Mouse (Mus musculus) myocyte (in vitro differentiated cells): Measurements from ENCODE around the gene Gm5431. TPM values are rescaled to one million over a fixed set of nuclear protein-coding genes. Genes with fewer than 3 reads are reported as not detected.

Experiments used
- H3K27me3 ChIP-seq: one replicate; pipeline ENCODE4 v1.6.1; 2011; ENCODE audit not compliant: control insufficient read depth, insufficient read depth, insufficient read length
- H3K36me3 ChIP-seq: one replicate; pipeline ENCODE4 v1.6.1; 2011; ENCODE audit not compliant: control insufficient read depth, insufficient read depth
- H3K4me2 ChIP-seq: one replicate; pipeline ENCODE4 v1.6.1; 2011; ENCODE audit warnings: low read depth, control low read depth
- H3K4me3 ChIP-seq: one replicate; pipeline ENCODE4 v1.5.1; 2011; ENCODE audit warnings: mild to moderate bottlenecking, control low read depth, moderate library complexity
- H3K79me2 ChIP-seq: one replicate; pipeline ENCODE4 v1.6.1; 2011; ENCODE audit not compliant: control insufficient read depth, insufficient read depth
- H3ac ChIP-seq: one replicate; pipeline ENCODE4 v1.6.1; 2011; ENCODE audit not compliant: control insufficient read depth, insufficient read length
- CEBPB ChIP-seq: IDR thresholded peaks from 2 replicates; pipeline ENCODE4 v1.6.1; 2011; ENCODE audit warnings: mild to moderate bottlenecking, moderate library complexity; ENCODE audit not compliant: poor library complexity, insufficient read depth, severe bottlenecking
- E2F4 ChIP-seq: IDR thresholded peaks from one replicate; pipeline ENCODE4 v1.6.1; 2011; ENCODE audit warnings: mild to moderate bottlenecking, control low read depth, moderate library complexity; ENCODE audit not compliant: insufficient read depth
- MAX ChIP-seq: IDR thresholded peaks from one replicate; pipeline ENCODE4 v1.6.1; 2011; ENCODE audit warnings: low read depth, mild to moderate bottlenecking, control low read depth
- MYOD1 ChIP-seq, 3 experiments: IDR thresholded peaks; one replicate each; pipeline ENCODE4 v1.6.1; 2011; ENCODE audit warnings: control low read depth in 2 of 3, low read depth in 2 of 3, mild to moderate bottlenecking in 2 of 3, moderate library complexity in 1 of 3; ENCODE audit not compliant: insufficient read length in 2 of 3, control insufficient read depth in 1 of 3
- MYOG ChIP-seq, 3 experiments: IDR thresholded peaks; one replicate each; pipeline ENCODE4 v1.6.1; 2011; ENCODE audit warnings: control low read depth in 2 of 3, low read depth in 2 of 3, mild to moderate bottlenecking in 2 of 3; ENCODE audit not compliant: insufficient read length in 2 of 3, control insufficient read depth in 1 of 3, insufficient read depth in 1 of 3
- POLR2A ChIP-seq: IDR thresholded peaks from one replicate; pipeline ENCODE4 v1.6.1; 2011; ENCODE audit warnings: low read depth, mild to moderate bottlenecking, control low read depth, moderate library complexity; ENCODE audit not compliant: insufficient read length
- POLR2AphosphoS2 ChIP-seq: IDR thresholded peaks from one replicate; pipeline ENCODE4 v1.6.1; 2011; ENCODE audit warnings: low read depth, control low read depth; ENCODE audit not compliant: insufficient read length
- REST ChIP-seq: IDR thresholded peaks from one replicate; pipeline ENCODE4 v1.6.1; 2011; ENCODE audit warnings: mild to moderate bottlenecking, control low read depth, moderate library complexity; ENCODE audit not compliant: insufficient read depth, insufficient read length
- SRF ChIP-seq: IDR thresholded peaks from one replicate; pipeline ENCODE4 v1.6.1; 2011; ENCODE audit warnings: low read depth; ENCODE audit not compliant: control insufficient read depth, insufficient read length
- TCF12 ChIP-seq: IDR thresholded peaks from one replicate; pipeline ENCODE4 v1.6.1; 2011; ENCODE audit warnings: mild to moderate bottlenecking, control low read depth; ENCODE audit not compliant: poor library complexity, insufficient read depth, severe bottlenecking
- TCF3 ChIP-seq: IDR thresholded peaks from one replicate; pipeline ENCODE4 v1.6.1; 2011; ENCODE audit warnings: low read depth, control low read depth; ENCODE audit not compliant: insufficient read length
- USF1 ChIP-seq: IDR thresholded peaks from one replicate; pipeline ENCODE4 v1.6.1; 2011; ENCODE audit warnings: low read depth, mild to moderate bottlenecking, control low read depth, moderate library complexity
- polyA plus RNA-seq: library from polyadenylated mRNA; unstranded; fragments of >200 nt; fragmentation: generic; extraction: Trizol; gene quantifications from one replicate; pipeline ENCODE4 v1.2.1, GENCODE M21; 2012; ENCODE audit warnings: missing spikeins

Gene Gm5431
- polyA plus RNA-seq, 1 experiment: not detected

- Histone ChIP-seq H3ac (no peak overlapping the region), H3K4me3 (no peak overlapping the region), H3K36me3 (peaks cover 14% of the 10 kb centered on the region), H3K27me3 (no peaks in the 10 kb centered on the region), H3K4me2 (no peak overlapping the region), H3K79me2 (no peaks in the 10 kb centered on the region)
- TF ChIP-seq MAX: no peak
Measured at GRCm38 (mm10) chr11:48862784-48863319, 39.2 kb downstream of the Gm5431 start.

DNA sequence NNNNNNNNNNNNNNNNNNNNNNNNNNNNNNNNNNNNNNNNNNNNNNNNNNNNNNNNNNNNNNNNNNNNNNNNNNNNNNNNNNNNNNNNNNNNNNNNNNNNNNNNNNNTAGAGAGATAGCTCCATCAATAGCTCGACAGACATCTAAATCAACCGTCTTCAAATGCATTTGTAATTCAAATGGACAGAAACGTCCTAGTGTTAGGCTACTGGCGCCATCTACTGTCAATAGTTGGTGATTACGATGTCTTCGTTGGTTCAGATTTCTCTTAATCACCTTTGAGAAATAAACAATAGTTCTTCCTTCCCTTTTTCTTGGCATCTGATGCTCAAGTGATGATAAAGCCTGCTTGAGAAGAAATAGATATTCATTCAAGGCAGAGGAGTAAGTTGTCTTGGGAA is 43.0 kb downstream of the Gm5431 start:
- TF ChIP-seq SRF (no peak), REST (no peak), POLR2A (no peak), TCF3 (no peak), MYOD1 (IDR thresholded peaks at IDR 0.05; ENCODE audit: control insufficient read depth in 1 of 3, insufficient read length in 2 of 3, low read depth in 2 of 3) (no peak), CEBPB (no peak), E2F4 (no peak), TCF12 (no peak), MYOG (IDR thresholded peaks at IDR 0.05; ENCODE audit: control insufficient read depth in 1 of 3, insufficient read depth in 1 of 3, insufficient read length in 2 of 3, low read depth in 2 of 3) (no peak), MAX (no peak), POLR2AphosphoS2 (no peak), USF1 (no peak)
- no peak overlapping the region for H3ac ChIP-seq
- H3K36me3 ChIP-seq: no peaks in the 10 kb centered on the region
- no peaks in the 10 kb centered on the region for H3K79me2 ChIP-seq
- peak overlapping the region; percentile 75 for H3K4me2 ChIP-seq
- no peaks in the 10 kb centered on the region for H3K27me3 ChIP-seq
- H3K4me3 ChIP-seq: peak overlapping the region; percentile 53

- Histone ChIP-seq H3K4me3 (peak overlapping the region; percentile 53), H3ac (peak overlapping the region; percentile 8), H3K79me2 (no peaks in the 10 kb centered on the region), H3K36me3 (no peaks in the 10 kb centered on the region), H3K27me3 (no peaks in the 10 kb centered on the region), H3K4me2 (peak overlapping the region; percentile 93)
- TF ChIP-seq USF1: no peak
- TF ChIP-seq E2F4: peak; percentile 36
Measured at GRCm38 (mm10) chr11:48853474-48854180, 48.4 kb downstream of the Gm5431 start.

DNA sequence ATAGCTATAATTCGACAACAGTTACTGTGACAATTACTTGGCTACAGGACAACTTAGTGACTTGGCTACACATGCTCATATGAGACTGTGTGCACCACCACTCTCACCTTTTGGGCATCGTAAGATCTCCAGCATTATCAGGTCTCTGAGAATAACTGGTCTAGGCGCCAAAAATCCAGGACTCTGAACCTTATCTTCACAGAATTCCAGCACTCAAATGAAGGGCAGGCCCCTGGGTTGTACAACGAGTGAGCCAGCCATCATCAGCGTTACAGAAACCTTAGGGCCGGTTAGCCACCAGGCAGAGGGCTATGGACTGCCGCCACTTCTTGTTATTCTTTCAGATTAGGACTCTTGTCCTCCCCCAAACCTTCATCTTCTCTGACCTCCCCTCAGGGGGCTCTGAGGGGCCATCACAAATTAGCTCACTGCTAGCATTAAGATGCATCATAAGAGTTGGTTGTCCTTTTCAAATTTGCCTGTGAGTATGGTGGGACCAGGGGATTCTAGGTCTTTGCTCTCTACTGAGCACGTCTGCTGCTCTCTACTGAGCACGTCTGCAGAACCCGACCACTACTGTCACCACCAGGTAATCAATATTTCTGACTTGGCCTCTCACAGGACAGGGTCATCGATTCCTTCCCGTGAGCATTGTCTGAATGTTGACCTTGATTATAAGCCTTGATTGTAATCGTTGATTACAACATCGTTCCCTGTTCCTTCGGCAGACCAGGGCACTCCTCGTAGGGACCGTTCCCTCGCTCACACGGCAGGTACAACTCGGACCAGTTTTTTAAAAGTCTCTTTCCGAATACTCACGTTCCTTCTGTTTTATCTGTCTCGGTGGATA is 49.2 kb downstream of the Gm5431 start:
- H3ac ChIP-seq: no peak overlapping the region
- H3K36me3 ChIP-seq: no peaks in the 10 kb centered on the region
- H3K4me3 ChIP-seq: peak overlapping the region; percentile 53
- H3K4me2 ChIP-seq: peak overlapping the region; percentile 93
- H3K79me2 ChIP-seq: no peaks in the 10 kb centered on the region
- no peaks in the 10 kb centered on the region for H3K27me3 ChIP-seq
- no peak for TF ChIP-seq MYOG (IDR thresholded peaks at IDR 0.05; ENCODE audit: control insufficient read depth in 1 of 3, insufficient read depth in 1 of 3, insufficient read length in 2 of 3, low read depth in 2 of 3)
- TF ChIP-seq POLR2AphosphoS2: no peak
- no peak for TF ChIP-seq USF1
- TF ChIP-seq SRF: no peak
- TF ChIP-seq POLR2A: no peak
- TF ChIP-seq E2F4: no peak
- no peak for TF ChIP-seq MAX
- TF ChIP-seq MYOD1 (IDR thresholded peaks at IDR 0.05; ENCODE audit: control insufficient read depth in 1 of 3, insufficient read length in 2 of 3, low read depth in 2 of 3): no peak
- TF ChIP-seq CEBPB: no peak
- no peak for TF ChIP-seq TCF3
- no peak for TF ChIP-seq TCF12
- TF ChIP-seq REST: no peak

GRCm38 (mm10) chr11:48852190-48852589 is 49.8 kb downstream of the Gm5431 start:
- Histone ChIP-seq H3K4me2 (peak overlapping the region; percentile 93), H3K4me3 (peak overlapping the region; percentile 53), H3K79me2 (no peaks in the 10 kb centered on the region), H3ac (no peak overlapping the region), H3K36me3 (no peaks in the 10 kb centered on the region), H3K27me3 (no peaks in the 10 kb centered on the region)
- TF ChIP-seq MAX (no peak), TCF3 (no peak), SRF (no peak), E2F4 (no peak), POLR2A (no peak), MYOG (IDR thresholded peaks at IDR 0.05; ENCODE audit: control insufficient read depth in 1 of 3, insufficient read depth in 1 of 3, insufficient read length in 2 of 3, low read depth in 2 of 3) (no peak), POLR2AphosphoS2 (no peak), MYOD1 (IDR thresholded peaks at IDR 0.05; ENCODE audit: control insufficient read depth in 1 of 3, insufficient read length in 2 of 3, low read depth in 2 of 3) (no peak), REST (no peak), USF1 (no peak), CEBPB (no peak), TCF12 (no peak)
